Mouse (Mus musculus) left cerebral cortex, adult 11 months (tissue): ENCODE measurements around the gene Zfp989.
"Not testable (repeated sequence)": the region's sequence is repeated elsewhere in the genome, so short reads cannot be mapped to it uniquely, and the experiment has no call there.

Experiments
- DNase-seq: peaks from one replicate; pipeline ENCODE4 v3.0.0; 2022; ENCODE audit warnings: low spot score

The Zfp989 gene

DNA sequence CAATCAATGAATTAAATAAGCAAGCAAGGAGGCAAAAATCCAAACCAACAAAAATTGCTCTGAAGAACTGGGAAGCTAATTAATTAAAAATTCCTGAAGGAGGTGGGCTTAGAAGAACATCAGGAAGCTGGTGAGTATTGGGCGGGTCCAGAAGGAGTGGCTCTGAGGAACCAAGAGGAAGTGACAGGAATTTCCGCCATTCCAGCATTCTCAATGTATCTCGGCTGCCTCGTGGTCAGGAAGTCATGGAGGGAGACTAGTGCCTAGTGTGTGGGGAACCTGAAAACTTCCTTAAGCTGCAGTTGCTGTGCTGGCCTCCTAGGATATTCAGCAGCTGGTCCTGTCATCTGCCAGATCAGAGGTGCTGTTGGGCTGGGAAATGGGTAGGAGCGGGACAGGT lies at the start of gene Zfp989:
Zfp989 (plus strand) TSS at position 220 of the 400 bp plus-strand sequence.
- DNase-seq = not testable (repeated sequence)

DNA sequence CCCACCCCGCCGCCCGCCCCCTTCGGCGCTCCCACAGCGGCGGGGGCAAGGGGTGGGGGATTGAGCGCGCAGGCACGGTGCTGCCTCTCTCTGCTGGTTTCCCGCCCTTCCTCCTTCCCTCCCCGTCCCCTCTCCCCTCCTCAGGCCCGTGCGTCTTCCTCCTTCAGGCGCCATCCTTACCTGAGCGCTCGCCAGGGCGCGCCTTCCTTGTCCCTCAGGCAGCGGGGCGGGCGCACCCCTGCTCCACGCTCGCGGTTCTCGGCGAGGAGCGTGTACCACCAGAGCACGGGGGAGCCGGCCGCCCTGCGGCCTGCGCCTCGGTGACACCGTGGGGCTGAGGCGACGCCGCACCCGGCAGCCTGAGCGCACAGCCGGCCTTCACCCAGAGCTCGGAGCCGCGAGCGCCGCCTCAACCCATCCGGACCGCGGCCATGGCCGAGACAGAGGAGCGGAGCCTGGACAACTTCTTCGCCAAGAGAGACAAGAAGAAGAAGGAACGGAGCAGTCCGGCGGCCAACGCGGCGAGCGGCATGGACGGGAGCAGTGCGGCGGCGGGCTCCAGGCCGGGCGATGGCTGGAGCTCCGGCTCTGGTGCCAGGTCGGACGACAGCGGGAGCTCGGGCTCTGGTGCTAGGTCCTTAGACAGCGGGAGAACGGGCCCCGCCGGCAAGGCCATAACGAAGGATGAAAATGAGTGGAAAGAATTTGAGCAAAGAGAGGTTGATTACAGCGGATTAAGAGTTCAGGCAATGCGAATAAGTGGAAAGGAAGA lies 39.3 kb upstream of the Zfp989 start:
- DNase-seq = no peak

- DNase-seq = not testable (repeated sequence)
Observed at GRCm38 (mm10) chr4:146941691-146942090, 30.1 kb upstream of the Zfp989 start.

GRCm38 (mm10) chr4:146976581-146976980 lies 4.8 kb downstream of the Zfp989 start:
- DNase-seq = not testable (repeated sequence)

DNA sequence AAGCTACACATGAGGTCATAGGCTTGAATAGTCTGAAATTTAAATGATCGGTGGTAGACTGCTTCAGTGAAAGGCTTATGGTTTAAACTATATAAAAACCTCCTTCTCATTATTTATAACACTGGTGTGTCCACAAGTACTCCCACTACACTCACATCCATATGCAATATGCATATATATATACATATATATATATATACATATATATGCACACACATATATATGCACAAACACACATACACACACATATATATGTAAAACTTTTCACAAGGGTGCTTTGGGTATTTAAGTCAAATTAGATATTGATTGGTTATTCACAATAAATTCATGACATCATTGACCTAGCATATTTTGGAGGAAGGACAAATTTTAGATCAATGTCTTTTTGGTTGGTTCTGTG lies 46.6 kb downstream of the Zfp989 start:
- not testable (repeated sequence) for DNase-seq

DNA sequence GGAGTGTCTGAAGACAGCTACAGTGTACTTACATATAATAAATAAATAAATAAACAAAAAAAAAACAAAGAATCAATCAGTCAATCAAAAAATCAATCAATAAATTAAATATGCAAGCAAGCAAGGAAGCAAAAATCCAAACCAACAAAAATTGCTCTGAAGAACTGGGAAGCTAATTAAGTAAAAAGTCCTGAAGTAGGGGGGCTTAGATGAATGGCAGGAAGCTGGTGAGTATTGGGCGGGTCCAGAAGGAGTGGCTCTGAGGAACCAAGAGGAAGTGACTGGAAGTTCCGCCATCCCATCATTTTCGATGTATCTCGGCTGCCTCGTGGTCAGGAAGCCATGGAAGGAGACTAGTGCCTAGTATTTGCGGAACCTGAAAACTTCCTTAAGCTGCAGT lies 49.8 kb downstream of the Zfp989 start, which contains the start of gene Rex2:
Rex2 (plus strand) TSS at position 301 of the 400 bp plus-strand sequence.
- not testable (repeated sequence) for DNase-seq

DNA sequence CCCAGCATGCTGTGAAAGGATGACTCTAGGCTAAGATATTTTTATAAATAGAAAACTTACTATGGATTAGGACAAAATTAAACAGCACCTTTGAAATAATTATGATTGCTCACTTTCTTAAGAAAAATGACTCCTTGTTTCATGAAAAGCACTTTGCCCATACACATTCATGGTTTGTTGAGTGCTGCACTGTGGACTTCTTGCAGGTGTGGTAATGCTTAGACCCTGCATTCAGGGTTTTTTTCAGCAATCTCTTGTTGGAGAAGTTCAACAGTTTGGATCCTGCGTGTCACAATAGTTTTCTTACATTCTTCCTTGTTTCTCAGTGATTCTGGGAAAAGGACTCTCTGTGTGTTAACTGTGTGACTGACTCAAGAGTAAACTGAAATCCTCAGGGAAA lies 54.6 kb downstream of the Zfp989 start:
- DNase-seq = not testable (repeated sequence)

- not testable (repeated sequence) for DNase-seq
Observed at GRCm38 (mm10) chr4:147031308-147032036, 59.7 kb downstream of the Zfp989 start.
